Comparison of ENCODE assay signal across 8 mouse cellular contexts in the genomic region with DNA sequence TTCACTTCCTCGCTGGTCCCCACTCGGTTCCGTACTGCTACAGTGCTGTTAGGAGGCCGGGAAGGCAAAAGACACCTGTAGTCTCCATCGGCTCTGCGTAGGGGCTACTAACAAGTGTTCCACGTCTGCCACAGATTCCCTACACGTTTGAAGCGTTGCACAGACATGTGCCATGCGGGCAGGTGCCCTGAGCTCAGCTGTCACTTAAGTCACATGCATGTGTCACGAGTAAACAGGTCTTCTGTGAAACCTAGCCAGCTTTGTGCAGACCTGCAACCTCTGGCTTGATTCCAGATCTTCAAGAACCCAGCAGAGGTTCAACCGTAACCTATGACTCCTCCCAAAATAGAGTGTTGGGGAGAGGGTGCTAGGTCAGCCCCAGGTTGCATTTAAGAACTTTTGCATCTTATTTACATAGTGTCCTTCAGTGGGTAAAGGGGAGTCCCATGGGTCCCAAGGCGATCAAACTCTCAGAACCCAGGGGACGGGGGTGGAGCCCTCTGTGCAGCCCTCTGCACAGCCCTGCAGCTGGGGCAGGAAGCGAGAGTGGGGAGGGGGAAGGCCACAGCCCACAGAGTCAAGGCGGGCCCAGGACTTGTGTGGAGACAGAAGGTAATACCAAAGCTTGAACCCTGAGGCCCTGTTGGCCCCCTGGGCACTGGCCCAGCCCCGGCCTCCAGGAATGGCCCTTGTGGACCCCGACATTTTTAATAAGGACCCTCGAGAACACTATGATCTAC. TPM values are rescaled to one million over a fixed set of nuclear protein-coding genes. Genes with fewer than 3 reads are reported as not detected.
DNase-seq lines count a peak whose midpoint lies in the region; ATAC-seq and TF ChIP-seq lines count a peak whose summit lies in the region.

No protein-coding gene starts in this region.

- peak overlapping the region; percentile 88 for H3K27ac ChIP-seq in bone marrow, adult 2 months (ENCODE audit: control insufficient read depth, insufficient read depth, low read depth, low read length, poor library complexity)
- H3K27ac ChIP-seq in heart, embryonic 15.5 days = peak overlapping the region; percentile 86
- peak overlapping the region; percentile 77 for H3K27ac ChIP-seq in midbrain, embryonic 16.5 days (ENCODE audit: low read length)

- no peaks in the 10 kb centered on the region for H3K9me3 ChIP-seq in heart, embryonic 15.5 days (replicated peaks)
- H3K9me3 ChIP-seq in midbrain, embryonic 16.5 days (replicated peaks; ENCODE audit: control insufficient read depth, low read length, poor library complexity, severe bottlenecking) = no peaks in the 10 kb centered on the region

- no peaks in the 10 kb centered on the region for H3K27me3 ChIP-seq in heart, embryonic 15.5 days
- H3K27me3 ChIP-seq in midbrain, embryonic 16.5 days (ENCODE audit: control insufficient read depth, insufficient read depth, low read depth, low read length) = no peaks in the 10 kb centered on the region

- DNase-seq in embryo, embryonic 10 days (ENCODE audit: low spot score) = peak; percentile 33
- no peak for DNase-seq in embryo, embryonic 9.5 days (ENCODE audit: extremely low spot score)
- DNase-seq in liver = peak; percentile 63
- DNase-seq in thymus, postnatal 25 days = peak; percentile 89
- no peak for DNase-seq in urinary bladder, adult 18-20 months (ENCODE audit: low spot score in 2 of 2)

- no peak for TF ChIP-seq CTCF in bone marrow, adult 2 months (IDR thresholded peaks at IDR 0.05; ENCODE audit: control insufficient read depth, insufficient read depth, low read length)

- H3K4me1 ChIP-seq in bone marrow, adult 2 months (ENCODE audit: control insufficient read depth, insufficient read depth, low read length) = peaks cover 2% of the 10 kb centered on the region; the same call in 1 of the 2 replicates
- H3K4me1 ChIP-seq in heart, embryonic 15.5 days (replicated peaks) = peaks cover 18% of the 10 kb centered on the region
- peaks cover 17% of the 10 kb centered on the region for H3K4me1 ChIP-seq in midbrain, embryonic 16.5 days (ENCODE audit: control insufficient read depth, insufficient read depth, low read length)

- H3K36me3 ChIP-seq in heart, embryonic 15.5 days = peaks cover 20% of the 10 kb centered on the region
- H3K36me3 ChIP-seq in midbrain, embryonic 16.5 days (ENCODE audit: control insufficient read depth, insufficient read depth, low read length) = peaks cover 8% of the 10 kb centered on the region; the same call in 1 of the 2 replicates

- H3K9ac ChIP-seq in heart, embryonic 15.5 days = peak overlapping the region; percentile 68
- H3K9ac ChIP-seq in midbrain, embryonic 16.5 days (ENCODE audit: low read depth, low read length) = peak overlapping the region; percentile 64

- TF ChIP-seq POLR2A in bone marrow, adult 2 months (IDR thresholded peaks at IDR 0.05; ENCODE audit: borderline replicate concordance, control insufficient read depth, low read depth, low read length) = peak; percentile 70; the same call in 1 of the 2 replicates

- H3K4me2 ChIP-seq in heart, embryonic 15.5 days = peak overlapping the region; percentile 77
- H3K4me2 ChIP-seq in midbrain, embryonic 16.5 days (ENCODE audit: low read length) = peak overlapping the region; percentile 87

- WGBS in bone marrow, adult 2 months = under 1% methylated on average over 19 of the region's 19 CpGs
- 12% methylated on average over 19 of the region's 19 CpGs for WGBS in heart, embryonic 15.5 days
- WGBS in midbrain, embryonic 16.5 days = 19% methylated on average over 19 of the region's 19 CpGs

- peak; percentile 30 for ATAC-seq in heart, embryonic 15.5 days (replicated peaks; ENCODE audit: insufficient number of reproducible peaks, insufficient read depth, low FRiP score, low read depth)
- ATAC-seq in midbrain, embryonic 16.5 days = peak; percentile 79

- H3K4me3 ChIP-seq in bone marrow, adult 2 months (replicated peaks; ENCODE audit: control insufficient read depth, low read depth, low read length) = peak overlapping the region; percentile 83
- peak overlapping the region; percentile 80 for H3K4me3 ChIP-seq in heart, embryonic 15.5 days
- H3K4me3 ChIP-seq in midbrain, embryonic 16.5 days (ENCODE audit: low read depth, low read length) = peak overlapping the region; percentile 42

RNA-seq across cellular contexts. Expression of a gene that starts 0.6 kb away (rescaled TPM):
- polyA plus RNA-seq in bone marrow, adult 2 months (2011; ENCODE audit: insufficient read depth, insufficient read length, low replicate concordance, missing spikeins) = 43.0 and 111 TPM in 2 replicates
- 2.8 and 7.6 TPM in 2 replicates for polyA plus RNA-seq in heart, embryonic 15.5 days (2015; fragmentation: Nextera tagmentation; extraction: Ambion mirVana)
- 11.8 and 13.2 TPM in 2 replicates for polyA plus RNA-seq in midbrain, embryonic 16.5 days (2015; fragmentation: Nextera tagmentation; extraction: Ambion mirVana)

RNA-seq across cellular contexts. Expression of a gene that starts 0.8 kb away (rescaled TPM):
- polyA plus RNA-seq in bone marrow, adult 2 months (2011; ENCODE audit: insufficient read depth, insufficient read length, low replicate concordance, missing spikeins) = 184 and 225 TPM in 2 replicates
- 239 and 261 TPM in 2 replicates for polyA plus RNA-seq in heart, embryonic 15.5 days (2015; fragmentation: Nextera tagmentation; extraction: Ambion mirVana)
- 279 TPM in 2 replicates for polyA plus RNA-seq in midbrain, embryonic 16.5 days (2015; fragmentation: Nextera tagmentation; extraction: Ambion mirVana)

RNA-seq across cellular contexts. Expression of a gene that starts 20.3 kb away (rescaled TPM):
- 60.5 and 66.0 TPM in 2 replicates for polyA plus RNA-seq in bone marrow, adult 2 months (2011; ENCODE audit: insufficient read depth, insufficient read length, low replicate concordance, missing spikeins)
- polyA plus RNA-seq in heart, embryonic 15.5 days (2015; fragmentation: Nextera tagmentation; extraction: Ambion mirVana) = 236 and 281 TPM in 2 replicates
- 132 and 133 TPM in 2 replicates for polyA plus RNA-seq in midbrain, embryonic 16.5 days (2015; fragmentation: Nextera tagmentation; extraction: Ambion mirVana)

Comparison
In these comparisons a context has a peak if more than half of its experiments do, and no peak if none do; other contexts are left out.
1. DNase-seq: peak in embryo, embryonic 10 days (single experiment), liver (single experiment) and thymus, postnatal 25 days (single experiment); none in embryo, embryonic 9.5 days (single experiment) and urinary bladder, adult 18-20 months (0 of 2).
2. Peak in every context shown above with its lines, with median percentiles within 50 percentile points of each other: H3K27ac ChIP-seq and H3K4me3 ChIP-seq.